In the genomic region with DNA sequence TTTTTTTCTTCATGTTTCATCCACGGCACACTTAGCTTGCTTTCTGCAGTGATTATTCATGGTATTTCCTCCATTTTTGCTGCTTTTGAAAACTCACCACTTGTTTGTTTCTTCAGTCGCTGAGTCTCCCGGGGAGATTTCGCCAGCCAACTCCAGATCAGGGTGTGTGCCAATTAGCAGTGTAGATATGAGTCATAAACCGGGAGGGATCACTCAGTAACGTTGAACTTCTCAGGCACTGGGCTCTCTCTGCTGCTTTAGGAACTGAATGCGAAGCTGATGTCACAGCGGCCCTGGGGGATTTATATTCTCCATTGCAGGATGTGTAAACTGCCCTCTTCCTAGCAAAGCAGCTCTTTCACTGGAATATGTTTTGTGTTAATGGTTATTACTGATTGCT, we compare ENCODE assay signal across 9 mouse cellular contexts. TPM values are rescaled to one million over a fixed set of nuclear protein-coding genes. Genes with fewer than 3 reads are reported as not detected.
DNase-seq lines count a peak whose midpoint lies in the region; ATAC-seq and TF ChIP-seq lines count a peak whose summit lies in the region.
"Had no signal": no experiment of that assay in that cellular context is flagged by ENCODE, and none has a peak within 500 bp of the region (broad histone marks: within the 10 kb centered on the region; RNA-seq: fewer than 3 reads in every experiment).

No protein-coding gene starts in this region.

- no peaks in the 10 kb centered on the region for H3K27me3 ChIP-seq in testis, adult 2 months (ENCODE audit: control insufficient read depth, insufficient read depth, low read length)
- H3K27me3 ChIP-seq in midbrain, postnatal 0 days (ENCODE audit: insufficient read depth, low read length) = no peaks in the 10 kb centered on the region
- H3K27me3 ChIP-seq: midbrain, embryonic 12.5 days had no signal

- no peak overlapping the region for H3K4me3 ChIP-seq in testis, adult 2 months (ENCODE audit: control insufficient read depth, low read depth, low read length)
- no peak overlapping the region for H3K4me3 ChIP-seq in layer of hippocampus, adult 2 months
- no peak overlapping the region for H3K4me3 ChIP-seq in midbrain, postnatal 0 days (ENCODE audit: low read depth, low read length)
- H3K4me3 ChIP-seq: midbrain, embryonic 12.5 days had no signal

- no peaks in the 10 kb centered on the region for H3K9me3 ChIP-seq in midbrain, postnatal 0 days (ENCODE audit: low read length)
- H3K9me3 ChIP-seq: midbrain, embryonic 12.5 days had no signal

- H3K27ac ChIP-seq in testis, adult 2 months (ENCODE audit: control insufficient read depth, insufficient read depth, low read depth, low read length) = peak overlapping the region; percentile 39
- peak overlapping the region; percentile 12 for H3K27ac ChIP-seq in layer of hippocampus, adult 2 months
- no peak overlapping the region for H3K27ac ChIP-seq in midbrain, postnatal 0 days (ENCODE audit: low read depth, low read length)
- H3K27ac ChIP-seq: midbrain, embryonic 12.5 days had no signal

- WGBS in midbrain, postnatal 0 days = 60% methylated on average over 8 of the region's 8 CpGs

- H3K4me1 ChIP-seq in testis, adult 2 months (ENCODE audit: control insufficient read depth, insufficient read depth, low read length) = no peaks in the 10 kb centered on the region
- no peaks in the 10 kb centered on the region for H3K4me1 ChIP-seq in midbrain, postnatal 0 days (ENCODE audit: insufficient read depth, low read length)
- H3K4me1 ChIP-seq: midbrain, embryonic 12.5 days had no signal

- H3K9ac ChIP-seq in midbrain, postnatal 0 days (replicated peaks; ENCODE audit: low read length, poor library complexity, severe bottlenecking) = no peak overlapping the region; the same call in 1 of the 2 replicates
- H3K9ac ChIP-seq: midbrain, embryonic 12.5 days had no signal

- H3K36me3 ChIP-seq in testis, adult 2 months (ENCODE audit: control insufficient read depth, insufficient read depth, low read length) = no peaks in the 10 kb centered on the region
- H3K36me3 ChIP-seq in midbrain, postnatal 0 days (ENCODE audit: insufficient read depth, low read length) = no peaks in the 10 kb centered on the region
- H3K36me3 ChIP-seq: midbrain, embryonic 12.5 days had no signal

- H3K4me2 ChIP-seq in midbrain, postnatal 0 days (ENCODE audit: low read depth, low read length, poor library complexity, severe bottlenecking) = no peak overlapping the region
- H3K4me2 ChIP-seq: midbrain, embryonic 12.5 days had no signal

- ATAC-seq in midbrain, postnatal 0 days (ENCODE audit: low FRiP score) = no peak

- no peak for TF ChIP-seq POLR2A in testis, adult 2 months (IDR thresholded peaks at IDR 0.05; ENCODE audit: control insufficient read depth, low read depth, low read length)

- no peak for DNase-seq in testis, postnatal 10 days (ENCODE audit: low spot score)
- peak; percentile 81 for DNase-seq in gastrocnemius, adult 18-20 months (ENCODE audit: low spot score)
- peak; percentile 51 to 56 for DNase-seq in layer of hippocampus, adult 2 months (ENCODE audit: low spot score in 2 of 2)
- DNase-seq in ovary, postnatal 10 days (ENCODE audit: low spot score) = peak; percentile 6
- DNase-seq in thymus, postnatal 10 days (ENCODE audit: low spot score in 2 of 2) = no peak
- DNase-seq in embryo, embryonic 9.5 days (ENCODE audit: extremely low spot score) = no peak
- no peak for DNase-seq in midbrain, postnatal 0 days (ENCODE audit: low spot score)

- no peak for TF ChIP-seq CTCF in testis, adult 2 months (IDR thresholded peaks at IDR 0.05; ENCODE audit: control insufficient read depth, insufficient read depth, insufficient replicate concordance, low read depth, low read length)
- no peak for TF ChIP-seq CTCF in layer of hippocampus, adult 2 months (conservative IDR thresholded peaks at IDR 0.05)
- TF ChIP-seq CTCF in midbrain, postnatal 0 days (IDR thresholded peaks at IDR 0.05) = no peak

RNA-seq across cellular contexts. Expression of gene Gk5, which starts 15.8 kb away (rescaled TPM):
- polyA plus RNA-seq in testis, adult 2 months (2012; rRNA removed) = 2.6 and 3.3 TPM in 2 replicates
- 1 to 10 TPM; 1.0 to 1.3 TPM for total RNA-seq in gastrocnemius, adult 18-20 months (2021)
- 1 to 10 TPM; 4.5 to 5.6 TPM for total RNA-seq in layer of hippocampus, adult 2 months (2021)
- 6.3 and 7.4 TPM in 2 replicates for total RNA-seq in midbrain, postnatal 0 days (2014; rRNA removed)
- polyA plus RNA-seq in midbrain, postnatal 0 days (2015; fragmentation: Nextera tagmentation; extraction: Ambion mirVana) = 1.9 and 2.2 TPM in 2 replicates

Comparison
In these comparisons a context has a peak if more than half of its experiments do, and no peak if none do; other contexts are left out.
1. DNase-seq: peak in gastrocnemius, adult 18-20 months (single experiment), layer of hippocampus, adult 2 months (2 of 2) and ovary, postnatal 10 days (single experiment); none in testis, postnatal 10 days (single experiment), thymus, postnatal 10 days (0 of 2), embryo, embryonic 9.5 days (single experiment) and midbrain, postnatal 0 days (single experiment).